Mouse (Mus musculus) embryonic fibroblast, embryonic 13.5 days (primary cell): ENCODE measurements around the gene Mylk.

Experiments used
- CTCF ChIP-seq: IDR thresholded peaks from 2 replicates; pipeline ENCODE4 v1.5.1; 2011; ENCODE audit warnings: mild to moderate bottlenecking, control low read depth, low read length, moderate library complexity, borderline replicate concordance; ENCODE audit not compliant: insufficient read depth
- POLR2A ChIP-seq: IDR thresholded peaks from 2 replicates; pipeline ENCODE4 v1.6.1; 2011; ENCODE audit warnings: low read depth, mild to moderate bottlenecking, control low read depth, low read length, moderate library complexity

DNA sequence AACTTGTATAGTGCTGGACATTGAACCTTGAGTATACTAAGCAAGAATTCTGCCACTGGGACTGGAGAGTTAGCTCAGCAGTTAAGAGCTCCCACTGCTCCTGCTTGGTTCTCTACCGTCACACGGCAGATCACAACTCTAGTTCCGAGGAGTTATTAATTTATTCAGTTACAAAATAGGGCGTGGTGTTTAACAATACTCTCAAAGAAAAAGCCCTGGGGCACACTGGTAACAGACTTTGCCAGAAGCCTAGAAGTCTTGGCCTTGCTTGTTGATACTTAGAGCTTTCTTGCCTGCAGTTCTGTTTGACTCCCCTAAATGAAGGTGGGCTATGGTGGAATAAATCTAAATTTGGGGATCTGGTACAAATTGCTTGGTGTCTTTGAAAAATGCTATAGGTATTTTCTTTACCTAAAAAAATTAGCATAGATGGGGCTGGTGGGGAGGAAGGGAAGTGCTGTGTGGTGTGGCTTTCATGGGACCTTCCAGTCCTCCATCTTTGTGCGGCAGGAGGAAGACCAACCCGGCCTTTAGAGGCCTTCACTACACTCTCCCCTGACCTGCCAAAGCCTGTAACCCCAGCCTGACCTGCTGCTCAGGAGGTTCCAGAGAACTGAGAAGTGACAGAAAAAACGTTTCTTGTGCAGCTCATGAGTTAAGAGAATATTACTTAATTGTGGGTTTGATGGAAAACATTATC is 94.1 kb downstream of the Mylk start:
- no peak for TF ChIP-seq CTCF
- TF ChIP-seq POLR2A = no peak
